Mouse (Mus musculus) 3T3-L1 (cell line): ENCODE data around the gene Hnrnph2.
A peak's percentile ranks its signal among the peaks of the same experiment; 100 is the strongest.

ENCODE experiments used
- DNase-seq: peaks from one replicate; pipeline ENCODE4 v3.0.0-alpha.2; 2015; ENCODE audit warnings: low read depth, low spot score

Hnrnph2 gene

GRCm38 (mm10) chrX:134612285-134612959, 11.4 kb downstream of the Hnrnph2 start:
- DNase-seq: peak; percentile 47

GRCm38 (mm10) chrX:134614306-134614705, 13.3 kb downstream of the Hnrnph2 start:
- no peak for DNase-seq

- no peak for DNase-seq
Observed at GRCm38 (mm10) chrX:134619695-134620094, 18.7 kb downstream of the Hnrnph2 start.

- no peak for DNase-seq
Observed at GRCm38 (mm10) chrX:134620254-134620865, 19.4 kb downstream of the Hnrnph2 start.

GRCm38 (mm10) chrX:134621685-134622084, 20.7 kb downstream of the Hnrnph2 start:
- DNase-seq: no peak

- DNase-seq: no peak
Observed at GRCm38 (mm10) chrX:134623350-134623749, 22.4 kb downstream of the Hnrnph2 start.

- DNase-seq: no peak
Observed at GRCm38 (mm10) chrX:134628200-134628599, 27.2 kb downstream of the Hnrnph2 start.

GRCm38 (mm10) chrX:134632710-134633109, 31.7 kb downstream of the Hnrnph2 start:
- no peak for DNase-seq

GRCm38 (mm10) chrX:134635111-134635510, 34.1 kb downstream of the Hnrnph2 start:
- DNase-seq: no peak

GRCm38 (mm10) chrX:134635860-134636259, 34.9 kb downstream of the Hnrnph2 start:
- DNase-seq: no peak

- DNase-seq: no peak
Observed at GRCm38 (mm10) chrX:134641000-134641760, 40.2 kb downstream of the Hnrnph2 start.

GRCm38 (mm10) chrX:134646338-134646737, 45.4 kb downstream of the Hnrnph2 start:
- DNase-seq: no peak

GRCm38 (mm10) chrX:134647421-134647820, 46.4 kb downstream of the Hnrnph2 start:
- no peak for DNase-seq

- peak; percentile 89 for DNase-seq
Observed at GRCm38 (mm10) chrX:134648031-134648692, 47.2 kb downstream of the Hnrnph2 start.

- DNase-seq: peak; percentile 4
Observed at GRCm38 (mm10) chrX:134652061-134652460, 51.1 kb downstream of the Hnrnph2 start.
